Mouse (Mus musculus) CH12.LX (cell line): ENCODE results near the gene Tet3.

ENCODE experiments used
- CHD2 ChIP-seq: IDR thresholded peaks from 2 replicates; pipeline ENCODE4 v1.6.1; 2011; ENCODE audit warnings: low read length, improper control_type of control experiment
- CTCF ChIP-seq, 2 experiments: IDR thresholded peaks in 1 of 2; conservative IDR thresholded peaks in 1 of 2; 2 replicates each; pipeline ENCODE4 v1.5.1; 2011 to 2012; ENCODE audit warnings: low read depth in 2 of 2, low read length in 2 of 2, improper control_type of control experiment in 1 of 2, inconsistent platforms in 1 of 2, mild to moderate bottlenecking in 1 of 2, moderate library complexity in 1 of 2
- ELF1 ChIP-seq: IDR thresholded peaks from 2 replicates; pipeline ENCODE4 v1.6.1; 2014; ENCODE audit warnings: low read depth, mild to moderate bottlenecking, inconsistent platforms, low read length, improper control_type of control experiment
- ETS1 ChIP-seq: conservative IDR thresholded peaks from 2 replicates; pipeline ENCODE4 v1.6.1; 2012; ENCODE audit warnings: low read depth, mild to moderate bottlenecking, inconsistent platforms, low read length, improper control_type of control experiment, moderate library complexity
- MAFK ChIP-seq: IDR thresholded peaks from 2 replicates; pipeline ENCODE4 v1.6.1; 2011; ENCODE audit warnings: low read length, improper control_type of control experiment; ENCODE audit not compliant: insufficient replicate concordance
- MAX ChIP-seq: IDR thresholded peaks from 2 replicates; pipeline ENCODE4 v1.6.1; 2011; ENCODE audit warnings: low read length, improper control_type of control experiment
- MYC ChIP-seq: IDR thresholded peaks from 2 replicates; pipeline ENCODE4 v1.6.1; 2011; ENCODE audit warnings: low read depth, mild to moderate bottlenecking, improper control_type of control experiment, low read length
- NELFE ChIP-seq: IDR thresholded peaks from 2 replicates; pipeline ENCODE4 v1.6.1; 2011; ENCODE audit warnings: low read depth, low read length, improper control_type of control experiment
- POLR2A ChIP-seq: IDR thresholded peaks from 2 replicates; pipeline ENCODE4 v1.6.1; 2011; ENCODE audit warnings: low read depth, mild to moderate bottlenecking, improper control_type of control experiment, low read length
- POLR2AphosphoS2 ChIP-seq: IDR thresholded peaks from 2 replicates; pipeline ENCODE4 v1.6.1; 2011; ENCODE audit warnings: low read depth, low read length, improper control_type of control experiment
- RAD21 ChIP-seq: IDR thresholded peaks from 2 replicates; pipeline ENCODE4 v1.6.1; 2011; ENCODE audit warnings: low read depth, mild to moderate bottlenecking, low read length, improper control_type of control experiment, moderate library complexity
- SMC3 ChIP-seq: IDR thresholded peaks from 2 replicates; pipeline ENCODE4 v1.6.1; 2011; ENCODE audit warnings: low read depth, low read length, improper control_type of control experiment
- ZKSCAN1 ChIP-seq: IDR thresholded peaks from 2 replicates; pipeline ENCODE4 v1.6.1; 2012; ENCODE audit warnings: low read depth, inconsistent platforms, low read length, improper control_type of control experiment, borderline replicate concordance
- ZMIZ1 ChIP-seq: IDR thresholded peaks from 2 replicates; pipeline ENCODE4 v1.6.1; 2012; ENCODE audit warnings: low read depth, mild to moderate bottlenecking, inconsistent platforms, low read length, improper control_type of control experiment

DNA sequence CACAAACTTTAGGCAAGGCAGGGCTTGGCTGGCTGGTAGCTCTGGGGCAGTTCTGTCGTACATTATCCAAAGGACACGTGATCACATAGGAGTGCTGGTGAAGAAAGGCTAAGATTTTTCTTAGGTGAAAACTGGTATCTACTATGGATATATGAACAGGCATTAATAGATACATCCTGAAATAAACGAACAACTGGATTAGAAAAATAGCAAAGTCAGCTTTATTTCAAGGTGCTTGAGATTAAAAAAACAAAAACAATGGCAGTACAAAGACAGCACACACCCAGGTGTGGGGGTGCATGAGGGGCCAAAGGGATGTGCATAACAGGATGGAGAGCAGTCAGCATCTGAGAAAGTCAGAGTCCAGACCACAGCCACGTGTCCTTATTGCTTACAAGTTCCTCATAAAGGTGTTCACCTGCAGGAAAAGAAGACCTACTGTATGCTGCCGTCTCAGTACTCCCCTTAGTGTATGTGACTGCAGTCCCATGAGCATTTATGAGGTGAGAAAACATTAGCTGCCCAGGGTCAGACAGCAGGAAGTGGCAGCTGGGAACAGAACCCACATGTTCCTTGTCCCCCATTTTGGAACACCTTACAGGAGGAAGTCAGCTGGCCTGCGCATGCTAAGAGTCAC lies 21.3 kb upstream of the Tet3 start:
- no peak for TF ChIP-seq CTCF (conservative IDR thresholded peaks at IDR 0.05 in 1 of 2, IDR thresholded peaks at IDR 0.05 in 1 of 2; ENCODE audit: low read depth in 2 of 2, low read length in 2 of 2)
- TF ChIP-seq ELF1: no peak
- no peak for TF ChIP-seq MYC
- no peak for TF ChIP-seq NELFE
- TF ChIP-seq CHD2: no peak
- TF ChIP-seq POLR2AphosphoS2: no peak
- no peak for TF ChIP-seq POLR2A
- no peak for TF ChIP-seq RAD21
- no peak for TF ChIP-seq ETS1
- TF ChIP-seq ZKSCAN1: no peak
- TF ChIP-seq MAFK: peak; percentile 73; the same call in 1 of the 2 replicates
- no peak for TF ChIP-seq ZMIZ1
- TF ChIP-seq SMC3: no peak
- TF ChIP-seq MAX: no peak
